Mouse (Mus musculus) lung, postnatal 0 days (tissue): ENCODE results near the gene Gar1. TPM values are rescaled to one million over a fixed set of nuclear protein-coding genes. Genes with fewer than 3 reads are reported as not detected.
A peak's percentile ranks its signal among the peaks of the same experiment; 100 is the strongest.

Source experiments
- ATAC-seq: fragments of 200-750 bp; cut with Nextera tagmentation; 2 replicates; pipeline ENCODE4 v1.8.0; 2017; ENCODE audit warnings: moderate library complexity
- DNase-seq: peaks from one replicate; pipeline ENCODE4 v3.0.0-alpha.2; 2016; ENCODE audit warnings: low spot score
- H3K27ac ChIP-seq: fragments of 300-500 bp; sonication (generic); 2 replicates; pipeline ENCODE4 v1.5.1; 2014; ENCODE audit warnings: antibody characterized with exemption, mild to moderate bottlenecking, low read length, mixed read lengths
- H3K27me3 ChIP-seq: fragments of 300-500 bp; sonication (generic); replicated peaks from 2 replicates; pipeline ENCODE4 v1.6.1; 2014; ENCODE audit warnings: low read length, mixed read lengths; ENCODE audit not compliant: insufficient read depth
- H3K36me3 ChIP-seq: fragments of 300-500 bp; sonication (generic); 2 replicates; pipeline ENCODE4 v1.6.1; 2014; ENCODE audit warnings: low read length, mixed read lengths; ENCODE audit not compliant: insufficient read depth
- H3K4me1 ChIP-seq: fragments of 300-500 bp; sonication (generic); 2 replicates; pipeline ENCODE4 v1.6.1; 2014; ENCODE audit warnings: antibody characterized with exemption, low read depth, low read length, mixed read lengths; ENCODE audit not compliant: insufficient read depth
- H3K4me2 ChIP-seq: fragments of 300-500 bp; sonication (generic); replicated peaks from 2 replicates; pipeline ENCODE4 v1.6.1; 2014; ENCODE audit warnings: low read depth, mild to moderate bottlenecking, low read length, moderate library complexity, mixed read lengths
- H3K4me3 ChIP-seq: fragments of 300-500 bp; sonication (generic); 2 replicates; pipeline ENCODE4 v1.5.1; 2014; ENCODE audit warnings: low read depth, low read length
- H3K9ac ChIP-seq: fragments of 300-500 bp; sonication (generic); replicated peaks from 2 replicates; pipeline ENCODE4 v1.6.1; 2014; ENCODE audit warnings: low read depth, mild to moderate bottlenecking
- H3K9me3 ChIP-seq: fragments of 300-500 bp; sonication (generic); 2 replicates; pipeline ENCODE4 v1.6.1; 2016; ENCODE audit warnings: low read length, mixed read lengths
- CTCF ChIP-seq: IDR thresholded peaks from 2 replicates; pipeline ENCODE4 v1.5.1; 2016; ENCODE audit warnings: antibody characterized with exemption, mild to moderate bottlenecking
- EP300 ChIP-seq: IDR thresholded peaks from 2 replicates; pipeline ENCODE4 v1.6.1; 2016; ENCODE audit warnings: antibody characterized with exemption, mild to moderate bottlenecking, control low read depth
- WGBS: fragments of 180-500 bp; shearing (Covaris S2); extraction: QIAGEN DNeasy Blood & Tissue Kit; methylation state at CpG from one replicate; pipeline ENCODE4 v1.1.7; 2014; 5-methylcytosine and 5-hydroxymethylcytosine counted together
- polyA plus RNA-seq: library from polyadenylated mRNA; unstranded; fragments of >200 nt; fragmentation: Nextera tagmentation; extraction: Ambion mirVana; gene quantifications from 2 replicates; pipeline ENCODE4 v1.2.1, GENCODE M21; 2015

Gar1 gene
- polyA plus RNA-seq, 1 experiment from 2014 or later: 21.0 TPM

DNA sequence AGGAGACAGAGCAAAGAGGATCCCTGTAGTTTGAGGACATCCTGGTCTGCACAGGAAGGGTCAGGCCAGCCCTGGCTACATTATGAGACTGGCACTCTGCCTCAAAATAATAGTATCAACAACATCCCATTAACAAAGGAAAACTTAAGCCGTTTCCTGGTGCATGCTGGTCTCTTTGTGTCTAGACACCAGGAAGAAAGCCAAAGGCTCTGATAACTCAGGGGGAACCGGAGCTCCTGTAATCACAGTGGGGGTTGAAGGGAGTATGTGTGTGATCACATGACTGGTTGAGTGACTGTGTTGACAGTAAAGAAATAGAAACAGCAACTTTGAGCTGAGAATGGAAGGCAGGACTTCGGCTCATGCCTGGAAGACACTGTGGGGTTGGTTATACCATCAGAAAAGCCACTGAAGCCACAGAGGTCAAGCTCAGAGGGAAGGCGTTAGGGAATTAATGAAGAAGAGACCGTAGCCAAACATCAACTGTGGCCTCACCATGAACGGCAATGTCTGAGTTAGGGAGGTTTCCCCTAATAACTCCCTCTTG lies 4.3 kb upstream of the Gar1 start, which contains the start of gene Cfi:
Cfi (plus strand) TSS at position 497 of the 547 bp plus-strand sequence.
- 45% methylated on average over 6 of the region's 6 CpGs for WGBS
- TF ChIP-seq CTCF: no peak
- TF ChIP-seq EP300: no peak
- DNase-seq (peak; percentile 38), ATAC-seq (no peak)
- H3K27me3 ChIP-seq: no peaks in the 10 kb centered on the region
- no peaks in the 10 kb centered on the region for H3K36me3 ChIP-seq
- peak within 1 kb of the TSS; percentile 49 for H3K4me2 ChIP-seq
- no peaks in the 10 kb centered on the region for H3K4me1 ChIP-seq
- H3K27ac ChIP-seq: 0 out of 2 replicates have a peak within 1 kb of the TSS, but pooled peaks have one; percentile 26
- H3K4me3 ChIP-seq: peak within 1 kb of the TSS; percentile 22
- H3K9ac ChIP-seq: no peak within 1 kb of the TSS
- H3K9me3 ChIP-seq: no peaks in the 10 kb centered on the region

DNA sequence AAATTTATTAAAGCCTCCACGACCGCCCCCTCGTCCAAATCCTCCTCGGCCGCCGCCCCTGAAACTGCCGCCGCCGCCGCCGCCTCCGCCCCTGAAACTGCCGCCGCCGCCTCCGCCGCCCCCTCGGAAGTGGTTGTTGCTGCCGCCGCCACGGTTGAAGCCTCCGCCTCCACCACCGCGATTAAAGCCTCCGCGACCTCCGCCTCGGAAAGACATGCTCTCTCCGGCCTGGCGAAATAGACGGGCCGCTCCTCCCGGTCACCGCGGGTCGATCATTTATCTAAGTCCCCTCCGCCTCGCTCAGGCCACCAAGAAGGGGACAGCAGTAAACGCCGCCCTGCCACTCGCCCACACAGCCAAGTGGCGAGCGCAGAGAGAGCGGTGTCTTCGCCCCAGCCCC lies 570 bp downstream of the Gar1 start:
- peak; percentile 5; the same call in 1 of the 2 replicates for ATAC-seq
- WGBS: under 1% methylated on average over 42 of the region's 45 CpGs
- peak; percentile 23 for DNase-seq
- H3K9ac ChIP-seq: peak overlapping the region; percentile 70
- TF ChIP-seq EP300 (no peak), CTCF (no peak)
- H3K4me1 ChIP-seq: no peaks in the 10 kb centered on the region
- H3K9me3 ChIP-seq: no peaks in the 10 kb centered on the region
- peak overlapping the region; percentile 74 for H3K4me2 ChIP-seq
- H3K27me3 ChIP-seq: no peaks in the 10 kb centered on the region
- no peaks in the 10 kb centered on the region for H3K36me3 ChIP-seq
- H3K27ac ChIP-seq: peak overlapping the region; percentile 84
- peak overlapping the region; percentile 86 for H3K4me3 ChIP-seq

DNA sequence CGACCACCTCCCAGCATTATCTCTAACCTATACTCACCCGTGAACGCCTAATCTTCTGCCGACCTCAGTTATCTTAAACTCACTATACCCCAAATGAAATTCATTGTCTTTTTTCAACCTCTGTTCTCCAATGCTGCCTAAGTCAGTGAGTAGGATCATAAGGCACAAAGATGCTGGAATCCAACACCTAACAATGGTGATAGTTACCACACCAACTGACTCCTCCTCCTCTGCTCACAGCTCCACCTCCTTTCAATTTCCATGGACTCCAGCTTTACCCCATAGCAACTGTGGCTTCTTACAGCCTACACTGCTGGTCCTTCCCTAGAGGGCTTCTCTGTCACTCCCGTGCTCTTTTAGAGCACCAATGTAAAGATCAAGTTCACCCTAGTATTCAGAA lies 3.5 kb downstream of the Gar1 start:
- H3K27ac ChIP-seq: no peak overlapping the region
- H3K27me3 ChIP-seq: no peaks in the 10 kb centered on the region
- TF ChIP-seq CTCF: no peak
- no peak for TF ChIP-seq EP300
- DNase-seq (no peak), ATAC-seq (no peak)
- H3K9ac ChIP-seq: no peak overlapping the region
- H3K4me2 ChIP-seq: no peak overlapping the region
- H3K9me3 ChIP-seq: no peaks in the 10 kb centered on the region
- no peaks in the 10 kb centered on the region for H3K4me1 ChIP-seq
- H3K4me3 ChIP-seq: no peak overlapping the region
- 87% methylated on average over 5 of the region's 5 CpGs for WGBS
- peaks cover 4% of the 10 kb centered on the region; the same call in 1 of the 2 replicates for H3K36me3 ChIP-seq

DNA sequence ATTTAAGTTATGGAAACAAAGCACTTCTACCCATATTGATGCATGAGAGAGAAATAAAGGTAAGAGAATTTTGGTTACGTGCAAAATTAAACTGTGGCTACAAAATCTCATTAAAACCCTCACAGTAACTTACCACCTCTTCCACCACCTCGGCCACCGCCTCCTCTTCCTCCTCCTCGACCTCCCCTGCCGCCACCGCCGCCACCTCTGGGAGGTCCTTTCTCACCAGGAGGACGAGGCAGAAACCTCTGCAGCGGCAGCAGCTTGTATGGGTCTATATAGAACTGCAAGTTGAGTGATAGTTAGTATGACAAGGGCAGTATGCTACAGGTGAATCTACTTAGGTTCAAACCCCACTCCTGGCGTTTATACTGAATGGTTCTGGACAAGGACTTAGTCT lies 4.5 kb downstream of the Gar1 start:
- ATAC-seq: no peak
- 87% methylated on average over 10 of the region's 10 CpGs for WGBS
- Histone ChIP-seq H3K9me3 (no peaks in the 10 kb centered on the region), H3K27me3 (no peaks in the 10 kb centered on the region), H3K36me3 (peaks cover 4% of the 10 kb centered on the region; the same call in 1 of the 2 replicates), H3K9ac (no peak overlapping the region), H3K4me3 (no peak overlapping the region), H3K4me1 (no peaks in the 10 kb centered on the region), H3K27ac (no peak overlapping the region), H3K4me2 (no peak overlapping the region)
- TF ChIP-seq EP300 (no peak), CTCF (no peak)
- no peak for DNase-seq

DNA sequence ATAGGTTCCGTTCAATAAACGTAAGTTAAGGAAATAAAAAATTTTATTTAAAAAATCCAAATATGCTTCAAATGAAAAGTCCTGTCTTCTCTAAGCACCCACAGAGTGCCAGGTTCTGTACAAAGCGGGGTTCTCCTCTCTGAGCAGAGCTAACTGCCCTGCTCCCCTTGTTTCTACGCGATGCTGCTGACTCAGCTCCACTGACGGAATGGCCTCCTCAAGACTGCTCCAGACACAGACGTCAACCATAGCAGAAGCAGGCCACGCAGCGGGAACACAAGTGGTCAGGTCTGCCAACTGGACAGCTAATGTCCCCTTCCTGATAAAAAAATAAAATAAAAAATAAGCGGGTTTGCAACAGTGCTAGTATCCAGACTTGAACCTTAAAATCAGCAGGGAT lies 6.3 kb downstream of the Gar1 start:
- ATAC-seq: no peak
- DNase-seq: no peak
- no peaks in the 10 kb centered on the region for H3K9me3 ChIP-seq
- H3K4me1 ChIP-seq: no peaks in the 10 kb centered on the region
- peaks cover 4% of the 10 kb centered on the region; the same call in 1 of the 2 replicates for H3K36me3 ChIP-seq
- WGBS: 86% methylated on average over 10 of the region's 10 CpGs
- H3K4me3 ChIP-seq: no peak overlapping the region
- no peaks in the 10 kb centered on the region for H3K27me3 ChIP-seq
- TF ChIP-seq EP300: no peak
- TF ChIP-seq CTCF: no peak
- H3K27ac ChIP-seq: no peak overlapping the region
- no peak overlapping the region for H3K9ac ChIP-seq
- no peak overlapping the region for H3K4me2 ChIP-seq

DNA sequence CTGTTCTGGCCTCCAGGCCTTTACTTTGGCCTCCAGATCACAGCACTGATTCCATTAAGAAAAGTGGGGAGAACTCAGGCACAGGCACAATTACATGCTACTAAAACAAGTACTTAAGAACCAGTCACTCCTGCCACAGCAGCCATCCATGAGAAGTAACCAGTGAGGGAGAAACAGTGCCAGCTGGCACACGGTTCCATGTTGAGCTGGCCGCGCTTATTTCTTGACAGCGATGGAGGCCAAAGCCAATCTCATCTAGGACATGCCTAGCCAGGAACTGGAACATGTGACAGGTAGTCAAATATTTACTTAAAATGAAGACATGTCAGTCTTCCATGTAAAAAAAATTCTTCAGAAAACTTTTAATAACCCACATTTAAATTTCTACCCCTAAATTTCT lies 7.0 kb downstream of the Gar1 start:
- Histone ChIP-seq H3K27me3 (no peaks in the 10 kb centered on the region), H3K4me3 (no peak overlapping the region), H3K9ac (no peak overlapping the region), H3K27ac (no peak overlapping the region), H3K36me3 (peaks cover 4% of the 10 kb centered on the region; the same call in 1 of the 2 replicates), H3K4me1 (no peaks in the 10 kb centered on the region), H3K4me2 (no peak overlapping the region), H3K9me3 (no peaks in the 10 kb centered on the region)
- WGBS: 89% methylated on average over 4 of the region's 4 CpGs
- DNase-seq: no peak
- ATAC-seq: no peak
- TF ChIP-seq EP300 (no peak), CTCF (no peak)
